Mouse (Mus musculus): ENCODE results near the gene Plcg2.

- no peak for TF ChIP-seq POLR2A (IDR thresholded peaks at IDR 0.05; ENCODE audit: low read depth, low read length)
- TF ChIP-seq CTCF (IDR thresholded peaks at IDR 0.05; ENCODE audit: extremely low read depth, insufficient read length, insufficient replicate concordance, low read depth, low read length): no peak
Observed at GRCm38 (mm10) chr8:117527983-117528382, 29.9 kb downstream of the Plcg2 start.
